Mouse (Mus musculus): Measurements from ENCODE around the gene Rin1.

Rin1 gene

GRCm38 (mm10) chr19:5094746-5095417, 44.6 kb downstream of the Rin1 start:
- no peak for DNase-seq (ENCODE audit: low spot score)

GRCm38 (mm10) chr19:5095887-5096474, 45.7 kb downstream of the Rin1 start:
- no peak for DNase-seq (ENCODE audit: low spot score)

- DNase-seq (ENCODE audit: low spot score) = no peak
Measured at GRCm38 (mm10) chr19:5097521-5098362, 47.5 kb downstream of the Rin1 start.

GRCm38 (mm10) chr19:5098363-5099143, 48.3 kb downstream of the Rin1 start, which contains the start of gene Cnih2:
TSS of gene Cnih2 (minus strand) at chr19:5098521.
- DNase-seq (ENCODE audit: low spot score) = no peak

- no peak for DNase-seq (ENCODE audit: low spot score)
Measured at GRCm38 (mm10) chr19:5106074-5106473, 55.8 kb downstream of the Rin1 start.
